Mouse (Mus musculus) heart, adult 2 months (tissue): ENCODE measurements at regions not wholly inside any gene's neighbourhood (a gene's known extent, or its start where the extent isn't known, plus 50 kb on each side); places are given as distances from the start of the nearest gene placed in this dataset.

Experiments used
- DNase-seq, 2 experiments: peaks; one replicate each; pipeline ENCODE4 v3.0.0; 2021
- H3K27ac ChIP-seq: fragments of 200-600 bp; 2 replicates; pipeline ENCODE4 v1.8.1; 2022
- H3K27me3 ChIP-seq: fragments of 200-500 bp; 2 replicates; pipeline ENCODE4 v1.6.1; 2012; ENCODE audit warnings: mild to moderate bottlenecking, low read length, inconsistent platforms, mixed read lengths; ENCODE audit not compliant: control insufficient read depth, insufficient read depth
- H3K36me3 ChIP-seq: fragments of 200-500 bp; 2 replicates; pipeline ENCODE4 v1.6.1; 2012; ENCODE audit warnings: low read length, inconsistent platforms; ENCODE audit not compliant: control insufficient read depth, insufficient read depth
- H3K4me1 ChIP-seq: fragments of 200-500 bp; 2 replicates; pipeline ENCODE4 v1.6.1; 2011; ENCODE audit warnings: low read length; ENCODE audit not compliant: control insufficient read depth, insufficient read depth
- H3K4me3 ChIP-seq: fragments of 200-600 bp; 2 replicates; pipeline ENCODE4 v1.8.1; 2022
- H3K79me2 ChIP-seq: fragments of 200-500 bp; replicated peaks from 2 replicates; pipeline ENCODE4 v1.6.1; 2012; ENCODE audit warnings: mild to moderate bottlenecking, inconsistent platforms, low read length, moderate library complexity, mixed read lengths; ENCODE audit not compliant: control insufficient read depth, insufficient read depth
- H3K9ac ChIP-seq: fragments of 200-500 bp; 2 replicates; pipeline ENCODE4 v1.6.1; 2012; ENCODE audit warnings: low read depth, mild to moderate bottlenecking, control low read depth, inconsistent platforms, low read length, mixed read lengths
- CTCF ChIP-seq: fragments of 200-600 bp; IDR thresholded peaks from 2 replicates; pipeline ENCODE4 v1.8.1; 2022; ENCODE audit warnings: antibody characterized with exemption, mild to moderate bottlenecking, moderate library complexity
- EP300 ChIP-seq: fragments of 200-500 bp; IDR thresholded peaks from 2 replicates; pipeline ENCODE4 v1.6.1; 2011; ENCODE audit warnings: low read depth, low read length, control low read depth; ENCODE audit not compliant: insufficient read depth
- POLR2A ChIP-seq: fragments of 200-500 bp; IDR thresholded peaks from 2 replicates; pipeline ENCODE4 v1.6.1; 2011; ENCODE audit warnings: mild to moderate bottlenecking, low read depth, low read length, control low read depth; ENCODE audit not compliant: insufficient read depth
- WGBS: fragments of 180-500 bp; shearing (Covaris S2); methylation state at CpG from one replicate; pipeline ENCODE4 v1.1.7; 2018; 5-methylcytosine and 5-hydroxymethylcytosine counted together
- intact Hi-C: fragments of 180-260 bp; cut with DNase I; formaldehyde crosslinking; loops from one replicate; pipeline ENCODE4 v1.15.1; 2025

DNA sequence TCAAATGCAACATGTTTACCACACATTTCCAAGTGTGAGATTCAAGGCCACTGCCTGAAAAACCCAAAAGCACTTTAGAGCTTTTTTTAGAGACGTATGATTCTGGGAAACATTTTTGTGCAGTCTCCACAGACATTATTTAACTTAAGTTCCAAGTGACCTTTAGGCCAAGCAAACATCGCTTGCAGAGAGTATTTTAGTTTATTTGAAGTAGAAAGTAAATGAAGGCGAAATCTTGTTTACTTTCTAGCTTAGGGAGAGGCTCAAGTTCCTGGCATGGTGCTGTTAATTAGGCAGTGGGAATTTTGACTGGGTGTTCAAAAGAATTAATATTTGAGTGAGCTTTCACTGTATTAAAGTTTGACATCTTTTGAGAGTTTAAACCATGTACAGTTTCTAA lies 624.4 kb downstream of the Stim2 start:
- Histone ChIP-seq H3K36me3 (no peaks in the 10 kb centered on the region), H3K79me2 (no peaks in the 10 kb centered on the region), H3K4me3 (no peak overlapping the region), H3K4me1 (no peaks in the 10 kb centered on the region), H3K9ac (no peak overlapping the region), H3K27me3 (no peaks in the 10 kb centered on the region), H3K27ac (no peak overlapping the region)
- TF ChIP-seq POLR2A (no peak), CTCF (no peak), EP300 (no peak)
- WGBS = 64% methylated on average over 3 of the region's 3 CpGs
- DNase-seq = no peak
- intact Hi-C loops = no loop called here

DNA sequence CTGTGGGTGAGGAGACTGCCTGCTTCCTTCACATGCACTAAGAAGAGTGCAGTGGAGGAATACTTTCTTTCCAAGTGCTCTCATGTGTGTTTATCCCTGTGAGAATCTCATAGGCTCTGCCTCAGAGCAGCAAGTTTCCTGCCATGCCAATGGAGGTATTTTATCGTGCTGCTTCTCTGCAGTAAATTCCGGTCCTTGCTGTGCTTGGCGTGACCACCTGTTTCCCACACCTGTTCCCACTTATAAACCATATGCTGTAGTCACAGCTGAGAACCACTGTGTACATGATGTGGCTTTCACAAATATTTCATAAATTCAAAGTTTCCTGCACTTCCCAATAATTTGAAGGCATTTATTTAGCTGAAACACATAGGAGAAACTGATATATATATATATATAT lies 634.0 kb downstream of the Stim2 start:
- no peak for DNase-seq
- H3K4me1 ChIP-seq = no peaks in the 10 kb centered on the region
- H3K4me3 ChIP-seq = no peak overlapping the region
- H3K36me3 ChIP-seq = no peaks in the 10 kb centered on the region
- no peaks in the 10 kb centered on the region for H3K79me2 ChIP-seq
- no peaks in the 10 kb centered on the region for H3K27me3 ChIP-seq
- no peak overlapping the region for H3K9ac ChIP-seq
- H3K27ac ChIP-seq = no peak overlapping the region
- intact Hi-C loops = no loop called here
- WGBS = 77% methylated on average over 3 of the region's 3 CpGs
- TF ChIP-seq POLR2A = no peak
